Mouse (Mus musculus) left cerebral cortex, adult 18-20 months (tissue): ENCODE measurements around the gene Tnfsf12. TPM values are rescaled to one million over a fixed set of nuclear protein-coding genes. Genes with fewer than 3 reads are reported as not detected.

Experiments used
- DNase-seq, 2 experiments: peaks; one replicate each; pipeline ENCODE4 v3.0.0; 2021 to 2022; ENCODE audit warnings: low spot score in 2 of 2, mixed read lengths in 1 of 2
- total RNA-seq, 2 experiments: library from RNA; stranded (reverse); gene quantifications; 2 replicates each; pipeline ENCODE4 v1.2.3; 2021

Tnfsf12 gene
- total RNA-seq, 2 experiments from 2014 or later, result 11.5 to 12.1 TPM

DNA sequence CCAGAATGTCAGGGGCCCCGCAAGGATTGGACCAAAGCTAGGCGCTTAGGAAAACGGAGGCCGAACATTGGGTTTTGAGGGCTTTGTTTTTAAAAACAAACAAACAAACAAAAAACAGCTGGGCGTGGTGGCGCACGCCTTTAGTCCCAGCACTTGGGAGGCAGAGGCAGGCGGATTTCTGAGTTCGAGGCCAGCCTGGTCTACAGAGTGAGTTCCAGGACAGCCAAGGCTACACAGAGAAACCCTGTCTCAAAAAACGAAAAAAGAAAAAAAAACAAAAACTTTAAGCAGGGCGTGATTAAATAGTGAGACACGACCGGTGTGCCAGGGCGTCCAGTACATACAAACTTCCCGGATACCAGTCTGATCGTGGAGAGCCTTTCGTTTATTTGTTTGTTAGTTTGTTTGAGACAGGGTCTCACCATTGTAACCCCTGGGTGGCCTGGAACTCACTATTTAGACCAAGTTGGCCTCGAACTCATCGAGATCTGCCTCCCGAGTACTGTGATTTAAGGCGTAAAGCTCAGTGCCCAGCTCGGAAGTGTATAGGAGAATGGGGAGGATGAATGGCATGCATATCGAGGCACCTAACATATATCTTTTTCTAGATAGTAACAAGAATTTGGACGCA lies 13.3 kb downstream of the Tnfsf12 start:
- no peak for DNase-seq

DNA sequence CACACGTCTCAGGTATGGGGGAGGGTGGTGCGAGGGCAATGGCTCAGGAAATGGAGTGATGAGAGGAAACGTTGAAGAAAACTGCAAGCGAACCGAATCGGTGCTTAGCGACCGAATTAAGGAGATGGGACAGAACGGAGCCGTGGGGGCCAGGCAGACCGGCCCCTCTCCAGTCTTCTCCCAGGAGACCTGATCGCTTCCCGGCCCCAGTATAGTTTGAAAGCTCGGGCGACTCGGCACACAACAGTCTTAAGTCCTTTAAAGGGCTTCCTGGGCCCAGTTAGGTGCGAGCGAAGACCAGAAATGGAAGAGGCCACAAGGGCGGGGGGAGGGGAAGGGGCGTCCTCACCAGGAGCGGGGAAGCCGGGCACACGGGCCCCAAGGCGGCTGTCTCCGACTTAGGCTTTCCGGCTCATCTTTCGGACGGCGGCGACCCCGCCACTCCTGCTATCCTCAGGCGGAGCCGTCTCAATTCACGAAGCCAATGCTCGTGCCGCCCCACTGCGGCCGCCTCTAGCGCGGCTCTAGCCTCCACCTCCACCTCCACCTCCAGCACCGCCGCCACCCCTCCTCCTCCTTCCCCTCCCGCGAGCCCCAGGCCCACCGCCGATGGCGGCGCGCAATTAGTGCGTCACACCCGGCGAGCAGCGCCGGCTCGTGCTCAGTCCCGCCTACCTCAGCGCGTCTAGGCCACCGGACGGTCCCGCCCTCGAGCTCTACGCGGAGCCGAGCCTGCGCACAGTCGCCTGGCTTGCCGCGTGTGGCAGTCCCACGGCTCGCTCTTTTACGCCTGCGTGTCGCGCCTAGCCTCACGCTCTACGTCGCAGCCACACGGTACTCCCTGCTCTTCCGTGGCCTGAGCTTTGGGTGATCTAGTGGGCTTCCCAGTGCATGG lies 14.1 kb downstream of the Tnfsf12 start, which contains the start of gene Senp3:
TSS of gene Senp3 (minus strand) at position 771 of the 895 bp plus-strand sequence.
- DNase-seq, result peak; percentile 97 to 98

DNA sequence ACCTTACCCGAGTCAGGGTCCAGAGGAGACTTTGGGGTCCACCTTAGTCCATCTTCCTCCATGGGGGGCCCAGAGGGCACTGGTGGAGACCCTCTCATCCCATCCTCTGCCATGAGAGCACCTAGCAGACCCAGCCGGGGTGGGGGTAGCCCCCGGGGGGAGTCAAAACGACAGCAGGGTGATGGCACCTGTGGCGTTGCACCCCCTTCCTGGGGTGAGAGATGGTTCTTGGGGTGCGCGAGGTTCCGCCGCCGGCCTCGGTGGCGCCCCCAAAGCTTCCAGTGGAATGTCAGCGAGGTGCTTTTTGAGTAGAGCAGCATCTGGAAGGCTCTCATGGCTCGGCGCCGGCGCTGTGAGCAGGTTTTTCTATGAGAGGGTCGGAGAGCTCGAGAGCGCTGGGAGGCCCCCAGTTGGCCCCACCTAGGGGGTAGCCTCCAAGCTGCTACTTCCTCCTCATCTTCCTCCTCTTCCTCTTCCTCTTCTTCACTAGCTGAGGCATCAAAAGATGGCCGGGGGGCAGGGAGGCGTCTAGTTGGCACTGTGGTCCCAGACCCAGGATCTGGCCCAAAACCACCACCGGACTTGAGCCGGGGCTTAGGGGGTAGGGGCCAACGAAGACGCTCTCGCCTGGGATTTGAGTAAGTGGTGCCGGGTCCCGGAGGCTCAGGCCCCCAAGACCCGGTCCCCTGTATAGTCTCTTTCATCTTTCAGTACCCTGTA lies 15.4 kb downstream of the Tnfsf12 start:
- DNase-seq, result no peak

DNA sequence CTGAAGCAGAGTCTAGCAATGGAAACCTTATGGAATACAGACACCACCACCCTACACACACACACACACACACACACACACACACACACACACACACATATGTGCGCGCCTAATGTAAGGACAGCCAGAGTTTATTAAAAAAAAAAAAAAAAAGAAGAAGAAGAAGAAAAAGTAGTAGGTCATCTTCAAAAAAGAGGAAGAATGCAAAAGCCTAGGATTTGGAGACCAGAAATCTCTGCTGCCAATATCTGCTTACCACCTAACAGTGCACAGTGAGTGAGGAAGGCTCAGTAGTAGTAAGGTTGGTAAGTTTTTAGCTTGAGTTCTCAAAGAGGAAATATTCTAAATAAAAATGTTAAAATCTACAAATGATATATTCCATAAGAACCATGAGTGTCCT lies 16.5 kb downstream of the Tnfsf12 start:
- DNase-seq, result no peak

DNA sequence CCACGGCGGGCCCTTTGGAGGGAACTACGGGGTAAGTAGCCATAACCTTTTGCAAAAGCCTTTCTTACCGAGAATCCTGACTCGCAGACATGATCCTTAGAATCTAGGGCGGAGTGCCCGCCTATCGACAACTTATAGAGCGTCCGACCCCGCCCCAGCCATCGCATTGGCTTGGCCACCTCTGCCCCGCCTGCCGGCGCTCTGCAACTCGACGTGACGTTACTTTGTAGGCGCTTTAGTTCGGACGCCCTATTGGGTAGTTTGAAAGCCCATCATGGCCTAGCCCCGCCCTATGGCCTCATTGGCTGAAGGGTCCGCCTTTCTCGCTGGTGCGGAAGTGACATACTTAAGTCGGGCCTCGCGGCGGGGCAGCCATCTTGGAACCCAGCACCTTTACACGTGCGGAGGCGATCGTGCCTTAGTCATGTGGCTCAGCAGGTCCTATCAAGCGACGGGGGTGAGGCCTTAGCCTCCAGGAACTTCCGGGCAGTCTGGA lies 23.4 kb downstream of the Tnfsf12 start, which contains the start of gene Eif4a1:
TSS of gene Eif4a1 (minus strand) at position 213 of the 496 bp plus-strand sequence.
- peak; percentile 99 to 100 for DNase-seq

DNA sequence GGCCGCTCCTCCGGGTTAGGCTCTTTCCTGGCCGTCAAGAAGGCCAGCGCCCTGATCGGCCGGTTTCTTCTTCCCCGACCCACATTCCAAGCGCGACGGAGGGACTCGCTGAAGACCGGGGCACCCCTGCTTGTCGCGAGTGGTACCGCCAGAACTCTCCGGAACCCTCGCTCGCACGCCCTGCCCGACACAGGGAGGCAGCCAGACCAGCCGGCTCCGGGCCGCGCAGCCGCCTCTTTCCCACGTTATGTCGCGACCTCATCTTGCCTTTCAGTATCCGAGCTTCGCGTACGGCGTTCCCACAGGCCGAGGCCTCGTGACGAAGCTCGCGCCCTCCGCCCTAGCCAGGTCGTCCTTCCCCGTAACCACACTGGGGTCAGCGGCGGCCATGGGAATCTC lies 23.9 kb downstream of the Tnfsf12 start:
- DNase-seq, result peak in 1 of 2 experiments; percentile 29

DNA sequence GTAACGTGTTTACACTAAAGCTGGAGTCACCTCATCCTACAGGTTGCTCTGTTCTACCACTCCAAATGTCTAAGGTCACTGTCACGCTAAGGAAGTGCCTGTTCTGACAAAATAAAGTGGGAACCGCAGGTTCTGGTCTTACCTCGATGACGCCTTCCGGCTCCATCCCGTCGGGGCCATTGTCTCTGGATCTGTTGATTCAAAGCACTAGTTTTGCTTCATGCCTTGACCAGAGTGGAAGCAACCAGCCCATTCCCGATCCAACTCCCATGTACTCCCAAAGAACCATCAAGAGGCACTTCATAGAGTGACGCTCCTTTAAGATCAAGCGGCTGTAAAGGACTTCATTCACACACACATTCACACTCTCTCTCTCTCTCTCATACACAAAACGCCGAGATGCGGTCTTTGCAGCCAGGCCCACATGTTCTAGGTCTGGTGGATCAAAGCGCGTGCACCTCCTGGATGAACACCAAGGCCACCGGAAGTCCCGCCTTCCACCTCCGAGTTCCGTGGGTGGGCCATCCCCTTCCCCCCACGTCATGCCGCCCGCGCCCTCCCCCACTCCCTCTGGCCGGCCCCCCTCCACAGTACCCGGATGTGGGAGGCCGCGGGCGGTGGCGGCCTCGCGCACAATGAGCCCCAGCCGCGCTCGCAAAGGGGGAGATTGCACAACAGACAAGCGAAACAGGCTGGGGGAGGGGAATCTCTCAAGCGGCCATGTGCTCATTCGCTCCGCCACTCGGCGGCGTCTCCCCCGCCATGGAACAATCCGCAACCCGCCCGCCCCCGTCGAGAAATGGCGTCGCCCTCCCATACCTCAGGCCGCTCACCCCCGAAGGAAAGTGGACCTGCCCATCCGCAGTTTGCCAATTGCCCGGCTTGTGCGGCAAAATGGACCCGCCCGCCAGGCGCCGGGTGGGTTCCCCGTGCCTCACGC lies 24.6 kb downstream of the Tnfsf12 start:
- DNase-seq, result peak; percentile 85 to 89

DNA sequence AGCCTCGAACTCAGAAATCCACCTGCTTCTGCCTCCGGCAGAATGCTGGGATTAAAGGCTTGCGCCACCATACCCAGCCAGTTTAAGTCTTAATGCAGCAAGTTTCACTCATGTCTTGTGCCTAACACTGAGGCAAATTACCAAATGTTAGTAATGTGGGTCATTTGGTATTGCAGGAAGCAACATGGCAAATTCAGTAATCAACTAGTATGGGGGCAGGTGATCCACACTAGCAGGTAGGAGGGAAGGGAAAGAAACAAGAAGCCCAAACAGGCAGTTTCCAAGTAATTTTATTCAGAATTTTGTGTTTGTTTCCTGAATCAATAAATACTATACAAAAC lies 29.0 kb downstream of the Tnfsf12 start:
- no peak for DNase-seq

DNA sequence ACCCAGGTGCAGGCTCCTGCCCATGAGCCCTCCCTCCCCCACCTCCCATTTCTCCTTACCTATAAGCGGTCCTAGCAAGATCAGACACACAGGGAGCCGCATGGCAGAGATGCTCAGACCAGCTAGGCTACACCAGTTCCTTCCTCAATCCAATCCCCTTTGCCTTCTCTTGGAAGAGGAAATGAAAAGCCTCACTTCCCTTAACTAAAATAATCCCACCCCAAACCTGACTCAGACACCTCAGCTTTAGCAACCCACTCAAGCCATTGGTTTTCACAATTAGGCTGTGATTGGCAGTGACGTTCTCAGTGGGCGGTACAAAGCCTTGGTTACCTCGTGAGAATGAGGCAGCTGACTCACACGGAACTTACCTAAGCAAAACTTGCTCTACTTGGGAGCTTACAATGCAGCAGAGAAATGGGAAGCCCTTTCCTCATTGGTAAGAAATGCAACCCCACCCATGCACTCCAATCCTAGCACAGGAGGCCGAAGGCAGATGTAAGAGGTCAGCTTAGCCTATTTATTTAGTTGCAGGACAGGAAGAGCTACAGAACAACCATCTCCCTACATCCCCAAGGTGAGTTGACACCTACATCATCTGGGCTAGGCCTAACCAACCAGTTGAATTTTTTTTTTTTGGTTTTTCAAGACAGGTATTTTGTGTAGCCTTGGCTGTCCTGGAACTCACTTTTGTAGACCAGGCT lies 29.5 kb downstream of the Tnfsf12 start, which contains the start of gene Cd68:
TSS of gene Cd68 (minus strand) at position 193 of the 704 bp plus-strand sequence.
- peak; percentile 53 to 56 for DNase-seq

DNA sequence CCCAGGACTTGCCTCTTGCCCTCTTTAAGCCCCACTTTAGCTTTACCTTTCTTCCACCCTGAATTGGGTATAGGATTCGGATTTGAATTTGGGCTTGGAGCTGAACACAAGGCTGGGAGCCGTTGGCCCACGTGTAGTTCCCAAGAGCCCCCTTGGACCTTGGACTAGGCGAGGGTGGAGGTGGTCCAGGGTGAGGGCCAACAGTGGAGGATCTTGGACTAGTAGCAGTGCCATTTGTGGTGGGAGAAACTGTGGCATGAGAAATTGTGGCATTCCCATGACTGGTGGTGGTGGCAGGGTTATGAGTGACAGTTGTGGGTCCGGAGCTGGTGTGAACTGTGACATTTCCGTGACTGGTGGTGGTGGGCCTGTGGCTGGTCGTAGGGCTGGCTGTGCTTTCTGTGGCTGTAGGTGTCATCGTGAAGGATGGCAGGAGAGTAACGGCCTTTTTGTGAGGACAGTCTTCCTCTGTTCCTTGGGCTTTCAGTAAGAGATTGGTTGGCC lies 30.1 kb downstream of the Tnfsf12 start:
- no peak for DNase-seq

DNA sequence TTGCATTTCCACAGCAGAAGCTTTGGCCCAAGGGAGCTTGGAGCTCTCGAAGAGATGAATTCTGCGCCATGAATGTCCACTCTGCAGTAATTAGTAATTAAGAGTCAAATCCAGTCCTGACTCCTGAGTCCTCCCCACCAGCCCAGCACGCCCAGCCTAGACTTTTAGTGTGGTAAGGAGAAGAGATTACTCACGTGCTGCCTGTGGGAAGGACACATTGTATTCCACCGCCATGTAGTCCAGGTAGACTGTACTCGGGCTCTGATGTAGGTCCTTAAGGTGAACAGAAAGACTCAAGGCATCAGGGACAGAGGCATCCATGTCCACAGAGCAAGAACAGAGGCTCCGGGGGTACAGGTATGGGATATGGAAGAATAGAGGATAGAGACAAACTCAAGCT lies 30.8 kb downstream of the Tnfsf12 start:
- no peak for DNase-seq

DNA sequence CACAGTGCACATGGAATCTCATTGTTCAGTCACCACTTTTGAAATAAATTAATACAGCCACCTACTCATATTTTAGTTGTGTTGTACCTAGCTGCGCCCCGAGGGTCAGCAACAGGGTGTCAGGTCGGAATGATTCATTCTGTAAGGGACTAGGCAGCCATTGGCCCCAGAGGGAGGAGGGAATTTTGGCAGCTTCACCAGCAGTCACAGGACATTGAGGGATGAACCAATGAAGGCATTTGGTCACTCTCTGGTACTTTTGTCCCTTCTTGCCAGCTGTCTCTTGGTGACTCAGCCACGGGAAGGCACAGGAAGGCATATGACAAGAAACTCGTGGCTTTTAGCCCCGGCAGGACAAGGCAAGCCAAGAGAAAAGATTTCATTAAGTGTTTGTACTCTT lies 31.9 kb downstream of the Tnfsf12 start:
- DNase-seq, result no peak

DNA sequence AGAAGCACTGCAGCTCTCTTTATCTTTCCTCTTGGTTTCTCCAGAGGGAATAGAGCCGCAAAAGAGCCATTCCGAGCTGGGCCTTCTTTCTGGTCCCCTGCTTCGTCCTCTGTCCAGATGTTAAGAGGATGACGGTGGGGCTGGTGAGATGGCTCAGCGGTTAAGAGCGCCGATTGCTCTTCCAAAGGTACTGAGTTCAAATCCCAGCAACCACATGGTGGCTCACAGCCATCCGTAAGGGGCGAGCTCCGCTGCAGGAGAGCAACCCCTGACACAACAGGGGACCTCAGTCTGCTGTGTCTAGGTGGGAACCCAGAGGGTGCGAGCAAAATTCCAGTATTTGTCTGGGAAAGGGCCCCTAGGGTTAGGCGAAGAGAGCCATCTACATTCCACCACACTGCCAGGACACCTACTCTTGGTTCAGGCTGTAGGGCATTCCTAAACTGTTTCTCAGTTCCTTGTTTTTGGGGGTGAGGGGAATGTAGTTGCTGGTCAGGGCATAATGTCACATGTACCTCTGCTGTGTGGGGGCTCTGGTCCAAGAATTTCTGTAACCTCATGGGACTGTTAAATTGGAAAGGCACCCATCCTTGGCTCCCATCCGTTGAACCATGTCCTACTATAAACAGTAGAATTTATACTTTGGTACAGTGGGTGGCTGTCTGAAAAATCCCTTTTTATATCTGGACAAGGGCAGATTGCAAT lies 32.5 kb downstream of the Tnfsf12 start:
- no peak for DNase-seq

DNA sequence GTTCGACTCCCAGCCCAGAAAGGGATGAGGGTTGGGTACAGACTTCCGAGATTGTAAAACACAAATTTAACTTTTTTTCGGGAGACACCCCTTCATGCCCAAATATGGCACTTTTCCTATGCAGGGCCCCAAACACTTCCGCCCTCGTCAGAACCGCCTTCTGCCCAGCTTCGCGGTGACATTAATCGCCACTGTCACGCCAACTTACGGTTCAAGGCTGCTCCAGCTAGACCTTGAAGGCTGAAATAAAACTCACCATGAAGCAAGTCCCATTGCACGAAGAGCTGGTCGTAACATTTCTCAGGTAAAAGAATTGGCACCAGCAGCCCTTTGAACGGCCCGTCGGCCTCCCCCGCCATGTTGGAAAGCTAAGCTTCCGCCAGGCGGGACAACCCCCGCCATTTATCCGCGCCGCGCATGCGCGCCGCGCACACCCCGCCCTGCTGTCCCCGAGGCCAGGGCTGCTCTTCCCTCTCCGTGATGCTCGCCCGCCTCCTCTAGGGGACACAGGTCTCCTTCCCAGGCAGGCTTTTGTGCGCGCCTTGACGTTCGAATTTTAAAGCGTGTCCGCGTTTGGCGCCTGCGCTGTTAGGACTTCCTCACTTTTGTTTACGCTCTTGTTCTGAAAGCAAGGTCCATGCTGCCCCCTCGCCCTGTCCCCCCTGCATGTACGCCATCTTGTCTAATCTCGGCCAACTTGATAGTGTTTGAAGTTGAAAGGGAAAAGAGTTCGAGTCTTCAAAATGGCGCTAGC lies 33.3 kb downstream of the Tnfsf12 start, which contains the start of gene Mpdu1:
TSS of gene Mpdu1 (minus strand) at position 430 of the 754 bp plus-strand sequence.
- peak; percentile 84 to 93 for DNase-seq

DNA sequence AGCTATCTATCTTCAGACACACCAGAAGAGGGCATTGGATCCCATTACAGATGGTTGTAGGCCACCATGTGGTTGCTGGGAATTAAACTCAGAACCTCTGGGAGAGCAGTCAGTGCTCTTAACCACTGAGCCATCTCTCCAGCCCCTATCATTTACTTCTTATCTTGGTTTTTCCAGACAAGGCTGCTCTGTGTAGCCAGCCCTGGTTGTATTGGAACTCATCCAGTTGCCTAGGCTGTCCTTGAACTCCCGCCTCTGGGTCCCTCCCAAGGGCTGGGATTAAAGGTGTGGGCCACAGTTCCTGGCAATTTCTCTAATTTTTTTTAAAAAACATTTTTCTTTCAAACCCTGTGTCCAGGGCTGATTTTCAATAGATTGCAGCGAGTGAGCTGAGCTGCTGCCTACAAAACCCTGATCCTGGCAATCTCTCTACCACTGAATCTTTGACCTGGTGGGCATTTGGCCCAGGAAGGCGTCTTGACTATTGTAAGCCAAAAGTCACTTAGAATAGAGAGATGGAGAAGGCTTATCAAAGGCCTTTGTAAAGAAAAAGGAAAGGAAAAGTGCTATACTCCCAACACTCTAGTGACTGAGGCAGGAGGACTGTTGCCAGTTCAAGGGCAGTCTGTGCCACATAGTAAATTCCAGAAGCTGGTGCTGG lies 34.3 kb downstream of the Tnfsf12 start:
- DNase-seq, result no peak

DNA sequence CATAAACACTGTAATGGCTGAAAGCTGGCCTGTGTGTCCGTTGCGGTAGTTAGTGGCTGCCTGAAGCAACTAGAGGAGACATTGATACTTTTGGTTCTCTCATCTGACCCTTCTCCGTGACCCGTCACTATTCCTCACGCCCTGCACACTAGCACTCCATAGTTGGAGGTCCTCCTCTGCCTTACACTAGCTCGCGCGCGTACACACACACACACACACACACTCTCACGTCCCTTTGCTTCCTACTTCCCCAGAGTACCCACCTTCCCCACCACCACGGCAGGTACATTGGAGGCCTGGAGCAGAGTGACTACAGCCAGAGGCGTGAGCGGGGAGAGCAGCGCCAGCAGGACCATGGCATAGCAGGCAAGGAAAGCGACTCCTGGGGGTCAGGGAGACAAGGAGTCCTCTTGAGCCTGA lies 38.2 kb downstream of the Tnfsf12 start:
- DNase-seq, result no peak
